Mouse (Mus musculus): Measurements from ENCODE around the gene Olfr237-ps1. TPM values are rescaled to one million over a fixed set of nuclear protein-coding genes. Genes with fewer than 3 reads are reported as not detected.
"Not testable (repeated sequence)": the region's sequence is repeated elsewhere in the genome, so short reads cannot be mapped to it uniquely, and the experiment has no call there.

The Olfr237-ps1 gene
- polyA plus RNA-seq (2015; fragmentation: Nextera tagmentation; extraction: Ambion mirVana) = 0.02 TPM in 1 of 2 replicates, not detected in the other

DNA sequence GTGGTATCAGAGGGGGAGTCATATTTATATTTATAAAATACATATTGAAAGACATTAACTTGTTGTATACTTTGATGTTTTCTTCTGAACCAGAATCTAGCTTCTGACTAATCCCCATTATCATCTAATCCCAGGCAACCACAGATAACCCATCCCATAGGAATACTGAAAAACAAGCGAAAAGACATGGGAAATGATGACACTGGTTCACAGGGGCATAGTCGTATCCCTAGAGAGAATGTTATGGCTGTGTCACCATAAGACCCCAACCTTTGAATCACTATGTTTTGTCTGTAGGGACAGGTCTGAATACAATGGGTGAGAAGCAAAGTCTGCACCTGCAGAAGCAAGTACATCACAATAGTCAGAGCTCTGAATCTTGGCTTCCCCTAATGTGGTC, at the start of gene Olfr237-ps1:
Gene Olfr237-ps1, plus strand, starts transcription at position 301 of the 400 bp plus-strand sequence.
- H3K4me2 ChIP-seq (replicated peaks; ENCODE audit: low read depth); H3K27ac ChIP-seq (replicated peaks); H3K27me3 ChIP-seq (ENCODE audit: control insufficient read depth, insufficient read depth, low read length); DNase-seq (ENCODE audit: low spot score); H3K4me3 ChIP-seq (ENCODE audit: low read depth, low read length); ATAC-seq (ENCODE audit: low FRiP score, low TSS enrichment); H3K4me1 ChIP-seq (replicated peaks; ENCODE audit: control insufficient read depth, insufficient read depth); H3K36me3 ChIP-seq (ENCODE audit: control insufficient read depth, insufficient read depth, low read length); H3K9ac ChIP-seq (ENCODE audit: low read length); H3K9me3 ChIP-seq (ENCODE audit: control insufficient read depth, low read length): not testable (repeated sequence)
- 79% methylated on average over 2 of the region's 2 CpGs for WGBS

DNA sequence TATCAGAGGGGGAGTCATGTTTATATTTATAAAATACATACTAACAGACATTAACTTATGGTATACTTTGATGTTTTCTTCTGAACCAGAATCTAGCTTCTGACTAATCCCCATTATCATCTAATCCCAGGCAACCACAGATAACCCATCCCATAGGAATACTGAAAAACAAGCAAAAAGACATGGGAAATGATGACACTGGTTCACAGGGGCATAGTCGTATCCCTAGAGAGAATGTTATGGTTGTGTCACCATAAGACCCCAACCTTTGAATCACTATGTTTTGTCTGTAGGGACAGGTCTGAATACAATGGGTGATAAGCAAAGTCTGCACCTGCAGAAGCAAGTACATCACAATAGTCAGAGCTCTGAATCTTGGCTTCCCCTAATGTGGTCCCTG, 40.3 kb upstream of the Olfr237-ps1 start, which contains the start of gene Olfr441:
Gene Olfr441, plus strand, starts transcription at position 301 of the 400 bp plus-strand sequence.
- not testable (repeated sequence) for H3K9ac ChIP-seq (ENCODE audit: low read length); H3K4me1 ChIP-seq (replicated peaks; ENCODE audit: control insufficient read depth, insufficient read depth); ATAC-seq (ENCODE audit: low FRiP score, low TSS enrichment); H3K27ac ChIP-seq (replicated peaks); H3K4me2 ChIP-seq (replicated peaks; ENCODE audit: low read depth); H3K9me3 ChIP-seq (ENCODE audit: control insufficient read depth, low read length); H3K27me3 ChIP-seq (ENCODE audit: control insufficient read depth, insufficient read depth, low read length); H3K36me3 ChIP-seq (ENCODE audit: control insufficient read depth, insufficient read depth, low read length); H3K4me3 ChIP-seq (ENCODE audit: low read depth, low read length); DNase-seq (ENCODE audit: low spot score)
- 93% methylated on average over 1 of the region's 1 CpGs for WGBS

DNA sequence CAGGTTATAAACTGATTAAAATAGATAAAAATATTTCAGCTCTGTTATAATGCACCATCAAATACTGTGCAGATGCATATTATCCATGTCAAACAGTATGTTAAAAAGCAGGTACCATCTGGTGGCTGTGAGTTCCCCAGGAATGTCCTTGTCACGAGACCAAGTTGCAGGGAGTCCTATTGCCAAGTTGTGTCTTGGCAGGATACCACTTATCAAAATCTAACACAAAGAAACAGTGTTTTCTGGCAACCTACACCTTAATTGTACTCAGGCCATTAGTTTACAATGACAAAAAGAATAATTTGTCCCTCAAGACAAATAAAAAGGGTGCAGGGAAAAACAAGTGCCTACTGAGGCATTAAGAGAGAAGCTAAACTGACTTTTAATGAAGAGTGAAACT, 13.1 kb downstream of the Olfr237-ps1 start:
- Histone ChIP-seq H3K9me3 (ENCODE audit: control insufficient read depth, low read length) (no peaks in the 10 kb centered on the region), H3K4me1 (replicated peaks; ENCODE audit: control insufficient read depth, insufficient read depth) (no peaks in the 10 kb centered on the region), H3K27ac (replicated peaks) (no peak overlapping the region), H3K36me3 (ENCODE audit: control insufficient read depth, insufficient read depth, low read length) (no peaks in the 10 kb centered on the region), H3K4me3 (ENCODE audit: low read depth, low read length) (no peak overlapping the region), H3K9ac (ENCODE audit: low read length) (no peak overlapping the region), H3K27me3 (ENCODE audit: control insufficient read depth, insufficient read depth, low read length) (no peaks in the 10 kb centered on the region), H3K4me2 (replicated peaks; ENCODE audit: low read depth) (no peak overlapping the region)
- ATAC-seq (ENCODE audit: low FRiP score, low TSS enrichment) (no peak), DNase-seq (ENCODE audit: low spot score) (no peak)
- TF ChIP-seq EP300 (optimal IDR thresholded peaks at IDR 0.05) (no peak), CTCF (IDR thresholded peaks at IDR 0.05; ENCODE audit: low read depth) (no peak)
- 64% methylated on average over 1 of the region's 1 CpGs for WGBS

DNA sequence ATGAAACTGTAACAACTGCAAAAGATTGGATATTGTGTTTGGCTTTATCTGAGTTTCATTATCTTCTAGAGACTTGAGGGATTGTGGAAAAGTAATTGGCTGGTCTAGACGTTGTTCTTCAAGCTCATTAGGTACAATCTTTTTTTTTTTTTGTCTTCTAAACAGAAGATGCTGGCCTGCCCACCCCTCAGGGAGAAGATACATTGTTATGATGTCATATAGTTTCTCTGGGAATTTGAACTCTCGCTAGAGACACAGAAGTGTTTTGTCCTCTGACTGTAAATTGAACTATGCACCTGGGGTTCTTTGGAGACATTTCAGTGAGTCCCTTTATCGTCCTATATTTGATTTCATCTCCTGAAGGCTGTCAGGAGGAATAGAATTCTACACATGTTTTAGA, 16.6 kb downstream of the Olfr237-ps1 start, which contains the start of gene Olfr437:
Gene Olfr437, plus strand, starts transcription at position 301 of the 400 bp plus-strand sequence.
- no peak within 1 kb of the TSS for H3K4me3 ChIP-seq (ENCODE audit: low read depth, low read length)
- ATAC-seq (ENCODE audit: low FRiP score, low TSS enrichment) = no peak
- no peaks in the 10 kb centered on the region for H3K27me3 ChIP-seq (ENCODE audit: control insufficient read depth, insufficient read depth, low read length)
- H3K4me1 ChIP-seq (replicated peaks; ENCODE audit: control insufficient read depth, insufficient read depth) = no peaks in the 10 kb centered on the region
- no peaks in the 10 kb centered on the region for H3K9me3 ChIP-seq (ENCODE audit: control insufficient read depth, low read length)
- TF ChIP-seq CTCF (IDR thresholded peaks at IDR 0.05; ENCODE audit: low read depth) = no peak
- no peak for TF ChIP-seq EP300 (optimal IDR thresholded peaks at IDR 0.05)
- no peak within 1 kb of the TSS for H3K4me2 ChIP-seq (replicated peaks; ENCODE audit: low read depth)
- no peak within 1 kb of the TSS for H3K9ac ChIP-seq (ENCODE audit: low read length)
- DNase-seq (ENCODE audit: low spot score) = no peak
- no peak within 1 kb of the TSS for H3K27ac ChIP-seq (replicated peaks)
- H3K36me3 ChIP-seq (ENCODE audit: control insufficient read depth, insufficient read depth, low read length) = no peaks in the 10 kb centered on the region
- 60% methylated on average over 3 of the region's 3 CpGs for WGBS

DNA sequence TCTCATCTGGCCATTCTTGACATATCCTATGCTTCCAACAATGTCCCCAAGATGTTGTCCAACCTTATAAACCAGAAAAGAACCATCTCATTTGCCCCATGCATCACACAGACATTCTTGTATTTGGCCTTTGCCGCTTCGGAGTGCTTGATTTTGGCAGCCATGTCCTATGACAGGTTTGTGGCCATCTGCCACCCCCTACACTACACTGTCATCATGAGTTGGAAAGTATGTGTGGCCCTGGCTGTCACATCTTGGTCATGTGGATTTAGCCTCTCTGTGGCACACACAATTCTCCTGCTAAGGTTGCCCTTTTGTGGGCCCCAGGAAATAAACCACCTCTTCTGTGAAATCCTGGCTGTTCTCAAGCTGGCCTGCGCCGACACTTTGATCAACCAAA, 20.9 kb downstream of the Olfr237-ps1 start:
- DNase-seq (ENCODE audit: low spot score) = no peak
- Histone ChIP-seq H3K27ac (replicated peaks) (no peak overlapping the region), H3K9me3 (ENCODE audit: control insufficient read depth, low read length) (no peaks in the 10 kb centered on the region), H3K27me3 (ENCODE audit: control insufficient read depth, insufficient read depth, low read length) (no peaks in the 10 kb centered on the region), H3K36me3 (ENCODE audit: control insufficient read depth, insufficient read depth, low read length) (no peaks in the 10 kb centered on the region), H3K4me2 (replicated peaks; ENCODE audit: low read depth) (no peak overlapping the region), H3K4me3 (ENCODE audit: low read depth, low read length) (no peak overlapping the region), H3K9ac (ENCODE audit: low read length) (no peak overlapping the region), H3K4me1 (replicated peaks; ENCODE audit: control insufficient read depth, insufficient read depth) (no peaks in the 10 kb centered on the region)
- WGBS = 84% methylated on average over 4 of the region's 4 CpGs
- TF ChIP-seq CTCF (IDR thresholded peaks at IDR 0.05; ENCODE audit: low read depth) (no peak), EP300 (optimal IDR thresholded peaks at IDR 0.05) (no peak)
- no peak for ATAC-seq (ENCODE audit: low FRiP score, low TSS enrichment)

DNA sequence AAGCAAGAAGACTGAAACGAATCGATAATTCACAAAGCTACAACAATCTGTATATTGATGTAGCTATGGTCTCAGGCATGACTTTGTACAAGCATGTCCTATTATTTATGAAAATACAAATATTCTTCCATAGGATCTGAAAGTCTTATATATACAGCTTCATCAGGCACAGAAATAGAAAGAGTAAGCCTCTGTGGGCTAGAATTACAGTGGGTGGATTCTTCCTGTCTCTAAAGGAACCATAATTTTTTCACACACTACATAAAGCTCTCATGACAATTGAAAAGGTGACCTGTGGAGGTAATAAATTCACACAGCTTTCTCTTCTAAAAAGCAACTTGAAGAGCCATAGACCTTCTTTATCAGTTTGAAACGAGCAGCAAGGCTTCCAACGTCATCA, 25.5 kb downstream of the Olfr237-ps1 start, which contains the start of gene Olfr13:
Gene Olfr13, plus strand, starts transcription at position 301 of the 400 bp plus-strand sequence.
- no peaks in the 10 kb centered on the region for H3K9me3 ChIP-seq (ENCODE audit: control insufficient read depth, low read length)
- H3K27me3 ChIP-seq (ENCODE audit: control insufficient read depth, insufficient read depth, low read length) = no peaks in the 10 kb centered on the region
- H3K4me1 ChIP-seq (replicated peaks; ENCODE audit: control insufficient read depth, insufficient read depth) = no peaks in the 10 kb centered on the region
- 54% methylated on average over 4 of the region's 4 CpGs for WGBS
- DNase-seq (ENCODE audit: low spot score) = no peak
- no peak within 1 kb of the TSS for H3K27ac ChIP-seq (replicated peaks)
- no peak for ATAC-seq (ENCODE audit: low FRiP score, low TSS enrichment)
- no peak for TF ChIP-seq CTCF (IDR thresholded peaks at IDR 0.05; ENCODE audit: low read depth)
- no peak for TF ChIP-seq EP300 (optimal IDR thresholded peaks at IDR 0.05)
- H3K4me3 ChIP-seq (ENCODE audit: low read depth, low read length) = no peak within 1 kb of the TSS
- no peak within 1 kb of the TSS for H3K9ac ChIP-seq (ENCODE audit: low read length)
- no peak within 1 kb of the TSS for H3K4me2 ChIP-seq (replicated peaks; ENCODE audit: low read depth)
- no peaks in the 10 kb centered on the region for H3K36me3 ChIP-seq (ENCODE audit: control insufficient read depth, insufficient read depth, low read length)

Measured in stomach, postnatal 0 days (tissue).